Mouse (Mus musculus) liver, embryonic 14.5 days (tissue): ENCODE data around the gene Slc24a4. TPM values are rescaled to one million over a fixed set of nuclear protein-coding genes. Genes with fewer than 3 reads are reported as not detected.

ENCODE experiments used
- ATAC-seq: fragments of 200-750 bp; cut with Nextera tagmentation; 2 replicates; pipeline ENCODE4 v1.8.0; 2017; ENCODE audit warnings: moderate number of reproducible peaks, mild to moderate bottlenecking, moderate library complexity; ENCODE audit not compliant: insufficient read depth
- DNase-seq, 3 experiments: peaks; one replicate each; pipeline ENCODE4 v3.0.0-alpha.2; 2012 to 2013; ENCODE audit warnings: low read depth in 3 of 3, low spot score in 3 of 3
- H3K27ac ChIP-seq: fragments of 300-500 bp; sonication (generic); 2 replicates; pipeline ENCODE4 v1.5.1; 2014; ENCODE audit warnings: moderate library complexity, mild to moderate bottlenecking, control low read depth, inconsistent platforms
- H3K27me3 ChIP-seq: fragments of 300-500 bp; sonication (generic); 2 replicates; pipeline ENCODE4 v1.6.1; 2014; ENCODE audit warnings: mild to moderate bottlenecking, low read length, moderate library complexity; ENCODE audit not compliant: control insufficient read depth, insufficient read depth
- H3K36me3 ChIP-seq: fragments of 300-500 bp; sonication (generic); replicated peaks from 2 replicates; pipeline ENCODE4 v1.6.1; 2014; ENCODE audit warnings: low read depth; ENCODE audit not compliant: control insufficient read depth, insufficient read depth
- H3K4me1 ChIP-seq, 2 experiments: fragments of 200-500 bp in 1 of 2; fragments of 300-500 bp in 1 of 2; sonication (generic) in 1 of 2; replicated peaks; 2 replicates each; pipeline ENCODE4 v1.6.1; 2012 to 2014; ENCODE audit warnings: antibody characterized with exemption in 1 of 2, inconsistent platforms in 1 of 2, low read length in 1 of 2; ENCODE audit not compliant: control insufficient read depth in 2 of 2, insufficient read depth in 2 of 2
- H3K4me2 ChIP-seq: fragments of 300-500 bp; sonication (generic); 2 replicates; pipeline ENCODE4 v1.6.1; 2014; ENCODE audit warnings: low read depth, mild to moderate bottlenecking, control low read depth, moderate library complexity
- H3K4me3 ChIP-seq, 2 experiments: fragments of 200-500 bp in 1 of 2; fragments of 300-500 bp in 1 of 2; sonication (generic) in 1 of 2; 2 replicates each; pipeline ENCODE4 v1.5.1; 2012 to 2014; ENCODE audit warnings: low read depth in 2 of 2, low read length in 2 of 2, mild to moderate bottlenecking in 2 of 2, control low read depth in 1 of 2, inconsistent platforms in 1 of 2, moderate library complexity in 1 of 2; ENCODE audit not compliant: insufficient read depth in 1 of 2
- H3K9ac ChIP-seq: fragments of 300-500 bp; sonication (generic); replicated peaks from 2 replicates; pipeline ENCODE4 v1.6.1; 2014; ENCODE audit warnings: mild to moderate bottlenecking, control low read depth, moderate library complexity
- H3K9me3 ChIP-seq: fragments of 300-500 bp; sonication (generic); 2 replicates; pipeline ENCODE4 v1.6.1; 2016; ENCODE audit warnings: low read length, mixed read lengths; ENCODE audit not compliant: control insufficient read depth
- CTCF ChIP-seq: IDR thresholded peaks from 2 replicates; pipeline ENCODE4 v1.5.1; 2016; ENCODE audit warnings: antibody characterized with exemption, low read depth, control low read depth
- EP300 ChIP-seq: IDR thresholded peaks from 2 replicates; pipeline ENCODE4 v1.6.1; 2016; ENCODE audit warnings: antibody characterized with exemption, low read depth
- WGBS: fragments of 180-500 bp; shearing (Covaris S2); extraction: QIAGEN DNeasy Blood & Tissue Kit; methylation state at CpG from one replicate; pipeline ENCODE4 v1.1.7; 2014; ENCODE audit not compliant: insufficient replicate concordance; 5-methylcytosine and 5-hydroxymethylcytosine counted together
- polyA plus RNA-seq, 2 experiments: library from polyadenylated mRNA; depleted of rRNA in 1 of 2; stranded (reverse) in 1 of 2; unstranded in 1 of 2; fragments of >200 nt; fragmentation: Nextera tagmentation in 1 of 2; extraction: Ambion mirVana in 1 of 2; gene quantifications; 2 replicates each; pipeline versions ENCODE4 v1.2.1 to v1.2.3; 2012 to 2014

Slc24a4 gene
- polyA plus RNA-seq, 2 experiments, result 0.08 to 0.10 TPM

GRCm38 (mm10) chr12:102172746-102173145, 44.2 kb downstream of the Slc24a4 start:
- 44% methylated on average over 11 of the region's 11 CpGs for WGBS
- Histone ChIP-seq H3K36me3 (no peaks in the 10 kb centered on the region), H3K4me2 (no peak overlapping the region), H3K4me3 (no peak overlapping the region), H3K9ac (no peak overlapping the region), H3K4me1 (no peaks in the 10 kb centered on the region), H3K9me3 (no peaks in the 10 kb centered on the region), H3K27me3 (no peaks in the 10 kb centered on the region), H3K27ac (no peak overlapping the region)
- ATAC-seq, result no peak
- TF ChIP-seq EP300, result no peak
- TF ChIP-seq CTCF, result no peak
- no peak for DNase-seq

- Histone ChIP-seq H3K4me1 (no peaks in the 10 kb centered on the region), H3K4me2 (no peak overlapping the region), H3K36me3 (no peaks in the 10 kb centered on the region), H3K9me3 (no peaks in the 10 kb centered on the region), H3K4me3 (no peak overlapping the region), H3K27me3 (no peaks in the 10 kb centered on the region), H3K9ac (no peak overlapping the region), H3K27ac (no peak overlapping the region)
- peak; percentile 28; the same call in 1 of the 2 replicates for TF ChIP-seq CTCF
- TF ChIP-seq EP300, result no peak
- ATAC-seq (no peak), DNase-seq (no peak)
- 61% methylated on average over 5 of the region's 5 CpGs for WGBS
Measured at GRCm38 (mm10) chr12:102173345-102173744, 44.8 kb downstream of the Slc24a4 start.

GRCm38 (mm10) chr12:102180371-102181074, 52.0 kb downstream of the Slc24a4 start:
- H3K4me1 ChIP-seq, result no peaks in the 10 kb centered on the region
- WGBS, result 70% methylated on average over 18 of the region's 18 CpGs
- no peak for ATAC-seq

GRCm38 (mm10) chr12:102181799-102182357, 53.3 kb downstream of the Slc24a4 start:
- WGBS, result 25% methylated on average over 5 of the region's 5 CpGs
- TF ChIP-seq CTCF, result peak; percentile 94
- no peak for TF ChIP-seq EP300
- Histone ChIP-seq H3K27ac (no peak overlapping the region), H3K9ac (no peak overlapping the region), H3K27me3 (no peaks in the 10 kb centered on the region), H3K4me2 (no peak overlapping the region), H3K4me3 (no peak overlapping the region), H3K36me3 (no peaks in the 10 kb centered on the region), H3K4me1 (no peaks in the 10 kb centered on the region), H3K9me3 (no peaks in the 10 kb centered on the region)
- DNase-seq (peak; percentile 7 to 24 (median 20)), ATAC-seq (no peak)

More at GRCm38 (mm10) chr12:102180371-102181074, 52.0 kb downstream of the Slc24a4 start:
- no peaks in the 10 kb centered on the region for H3K27me3 ChIP-seq
- TF ChIP-seq CTCF (no peak), EP300 (no peak)
- no peak overlapping the region for H3K4me2 ChIP-seq
- H3K36me3 ChIP-seq, result no peaks in the 10 kb centered on the region
- no peak overlapping the region for H3K4me3 ChIP-seq
- H3K27ac ChIP-seq, result no peak overlapping the region
- DNase-seq, result no peak
- no peak overlapping the region for H3K9ac ChIP-seq
- no peaks in the 10 kb centered on the region for H3K9me3 ChIP-seq

- no peak overlapping the region for H3K9ac ChIP-seq
- no peak for DNase-seq
- WGBS, result 61% methylated on average over 6 of the region's 6 CpGs
- no peak overlapping the region for H3K4me2 ChIP-seq
- H3K4me3 ChIP-seq, result no peak overlapping the region
- no peaks in the 10 kb centered on the region for H3K27me3 ChIP-seq
- TF ChIP-seq EP300, result no peak
- TF ChIP-seq CTCF, result no peak
- no peaks in the 10 kb centered on the region for H3K36me3 ChIP-seq
- H3K27ac ChIP-seq, result no peak overlapping the region
- no peaks in the 10 kb centered on the region for H3K9me3 ChIP-seq
- no peak for ATAC-seq
- no peaks in the 10 kb centered on the region for H3K4me1 ChIP-seq
Measured at GRCm38 (mm10) chr12:102182621-102183020, 54.1 kb downstream of the Slc24a4 start.
